Mouse (Mus musculus) C2C12 (cell line): ENCODE measurements around the gene Tfam.

Experiments used
- CTCF ChIP-seq: IDR thresholded peaks from one replicate; pipeline ENCODE4 v1.5.1; 2011; ENCODE audit not compliant: control insufficient read depth, insufficient read depth, insufficient read length
- MAX ChIP-seq: IDR thresholded peaks from one replicate; pipeline ENCODE4 v1.6.1; 2011; ENCODE audit warnings: mild to moderate bottlenecking, control low read depth
- MYOD1 ChIP-seq: IDR thresholded peaks from one replicate; pipeline ENCODE4 v1.6.1; 2011; ENCODE audit warnings: low read depth; ENCODE audit not compliant: control insufficient read depth, insufficient read length
- MYOG ChIP-seq: IDR thresholded peaks from one replicate; pipeline ENCODE4 v1.6.1; 2011; ENCODE audit not compliant: control insufficient read depth, insufficient read length; ENCODE audit errors: extremely low read depth
- USF1 ChIP-seq: IDR thresholded peaks from one replicate; pipeline ENCODE4 v1.6.1; 2011; ENCODE audit warnings: low read depth, mild to moderate bottlenecking, control low read depth, moderate library complexity

DNA sequence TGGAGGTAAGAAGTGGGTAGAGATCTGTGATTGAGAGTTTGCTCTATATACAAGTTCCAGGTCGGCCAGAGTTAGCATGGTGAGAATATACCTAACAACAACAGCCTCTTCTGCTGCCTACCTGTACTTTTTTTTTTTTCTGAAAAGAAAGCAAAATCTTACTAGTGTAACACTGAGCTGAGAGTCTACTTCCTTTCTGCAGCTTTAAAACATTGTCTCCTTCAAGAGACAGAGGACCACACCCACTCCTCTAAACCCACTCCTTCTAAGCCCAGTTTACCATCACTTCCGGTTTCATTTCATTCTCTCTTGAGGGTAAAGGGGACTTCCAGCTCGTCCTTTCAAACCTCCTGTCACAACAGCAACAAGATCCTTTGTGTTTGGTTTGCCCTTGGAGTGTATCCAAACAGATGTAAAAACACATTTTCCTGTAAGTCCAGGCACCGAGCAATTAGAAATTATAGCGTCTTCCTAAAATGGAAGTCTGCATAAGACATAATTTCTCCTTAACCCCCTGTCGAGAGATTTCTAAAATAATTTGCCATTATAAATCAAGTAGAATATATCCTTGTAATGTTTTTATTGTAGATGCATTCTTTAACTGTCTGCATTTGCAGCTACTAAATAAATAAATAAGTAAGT lies 1.5 kb upstream of the Tfam start:
- TF ChIP-seq CTCF, result no peak
- TF ChIP-seq MYOG, result no peak
- TF ChIP-seq USF1, result no peak
- no peak for TF ChIP-seq MAX
- no peak for TF ChIP-seq MYOD1
